Mouse (Mus musculus) colon, adult 2 months (tissue): ENCODE measurements around the gene Med19. TPM values are rescaled to one million over a fixed set of nuclear protein-coding genes. Genes with fewer than 3 reads are reported as not detected.

Experiments used
- polyA plus RNA-seq: library from polyadenylated mRNA; depleted of rRNA; stranded (reverse); fragments of >200 nt; gene quantifications from 2 replicates; pipeline ENCODE4 v1.2.3, GENCODE M21; 2012; rRNA removed

Med19 gene
- 7.0 and 7.1 TPM in 2 replicates for polyA plus RNA-seq

DNA sequence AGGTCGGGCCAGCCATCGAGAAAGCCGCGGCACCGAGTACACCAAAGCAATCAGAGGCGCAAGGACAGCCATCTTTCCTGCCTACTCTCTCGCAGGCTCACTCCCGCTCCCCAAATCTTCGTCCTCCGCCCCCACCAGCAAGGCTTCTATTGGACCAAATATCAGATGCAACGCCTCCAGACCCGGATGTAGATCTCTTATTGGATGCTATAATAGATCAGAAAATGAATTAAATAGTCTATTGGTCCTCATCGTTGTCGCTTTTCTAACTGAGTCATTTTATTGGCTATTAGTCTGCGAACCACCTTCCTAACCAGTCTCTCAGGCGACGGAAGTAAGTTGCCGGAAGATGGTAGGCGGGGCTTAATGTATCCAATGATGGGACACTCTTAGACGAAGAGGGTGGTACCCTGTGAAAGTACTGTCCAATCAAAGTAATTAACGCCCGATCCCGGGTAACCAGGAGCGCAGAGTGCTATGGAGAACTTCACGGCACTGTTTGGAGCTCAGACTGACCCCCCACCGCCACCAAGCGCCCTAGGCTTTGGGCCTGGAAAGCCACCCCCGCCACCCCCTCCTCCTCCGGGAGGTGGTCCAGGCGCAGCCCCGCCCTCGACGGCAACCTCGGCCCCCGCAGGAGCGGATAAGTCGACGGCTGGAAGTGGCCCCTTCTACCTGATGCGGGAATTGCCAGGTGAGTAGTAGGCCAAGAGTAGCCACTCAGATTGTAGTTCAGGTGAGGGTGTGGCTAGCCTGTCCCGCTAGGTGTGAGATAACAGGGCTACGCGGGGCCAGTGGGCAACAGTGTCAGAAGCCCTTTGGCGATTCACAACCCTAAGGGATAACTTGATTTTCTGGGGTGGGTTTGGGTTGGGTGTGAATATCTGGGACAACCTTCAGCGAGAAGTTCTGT, at the start of gene Med19, which contains the start of gene Gm28635:
Gene Med19 (plus strand): TSS at position 435 of the 913 bp plus-strand sequence.
Gene Gm28635 (minus strand): TSS at position 74 of the 913 bp plus-strand sequence.

DNA sequence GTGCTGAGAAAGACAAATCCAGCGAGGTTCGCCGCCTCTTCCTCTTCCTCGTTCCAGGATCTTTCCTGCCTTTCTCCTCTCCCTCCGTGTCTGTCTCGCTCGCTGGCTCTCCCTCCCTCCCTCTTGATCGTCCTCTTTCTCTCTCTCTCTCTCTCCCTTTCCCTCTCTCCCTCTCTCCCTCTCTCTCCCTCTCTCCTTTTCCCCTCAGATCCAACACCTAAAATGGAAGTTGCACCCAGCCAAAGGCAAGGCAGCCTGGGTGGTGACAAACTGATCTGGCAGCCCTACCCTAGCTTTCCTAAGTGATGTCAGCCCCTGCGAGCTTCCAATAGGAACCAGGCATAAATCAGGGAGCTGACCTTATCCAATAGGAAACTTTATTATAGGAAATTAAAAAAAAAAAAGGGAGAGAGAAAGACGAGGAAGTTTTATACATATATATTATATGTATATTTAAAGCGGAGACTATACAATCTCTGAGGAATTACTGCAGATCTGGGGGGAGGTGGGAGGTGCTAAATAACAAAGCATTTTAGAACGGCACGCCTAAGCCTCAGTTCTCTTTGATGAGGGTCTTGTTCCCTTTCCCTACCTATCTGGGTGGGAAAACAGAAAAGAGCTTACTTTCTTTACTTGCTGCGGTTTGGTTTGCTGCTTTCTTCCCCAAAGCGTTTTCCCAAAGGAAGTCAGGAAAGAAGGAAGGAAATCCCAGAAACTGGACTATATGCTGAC, 27.6 kb upstream of the Med19 start, which contains the start of gene Ctnnd1:
Gene Ctnnd1 (minus strand): TSS at position 302 of the 732 bp plus-strand sequence.

DNA sequence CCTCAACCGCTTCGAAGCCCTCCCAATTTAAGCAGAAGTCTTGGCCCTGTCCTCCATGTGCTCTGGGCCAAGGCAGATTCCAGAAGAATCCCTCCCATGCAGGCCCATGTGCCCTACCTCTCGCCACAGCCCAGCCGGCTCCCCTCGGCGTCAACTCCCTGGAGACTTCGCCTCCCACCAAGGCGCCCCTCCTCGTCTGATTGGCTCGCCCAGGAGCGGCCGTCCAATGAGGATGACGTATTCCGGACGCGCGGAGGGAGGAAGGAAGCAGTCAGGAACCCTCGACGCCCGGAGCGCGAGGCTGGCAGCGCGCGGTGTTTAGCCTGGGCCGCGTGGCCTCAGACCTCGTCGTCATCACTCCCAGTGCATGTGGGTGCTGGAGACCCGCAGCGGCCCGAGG, 19.4 kb upstream of the Med19 start, which contains the start of gene Btbd18:
Gene Btbd18 (plus strand): TSS at position 274 of the 400 bp plus-strand sequence.

DNA sequence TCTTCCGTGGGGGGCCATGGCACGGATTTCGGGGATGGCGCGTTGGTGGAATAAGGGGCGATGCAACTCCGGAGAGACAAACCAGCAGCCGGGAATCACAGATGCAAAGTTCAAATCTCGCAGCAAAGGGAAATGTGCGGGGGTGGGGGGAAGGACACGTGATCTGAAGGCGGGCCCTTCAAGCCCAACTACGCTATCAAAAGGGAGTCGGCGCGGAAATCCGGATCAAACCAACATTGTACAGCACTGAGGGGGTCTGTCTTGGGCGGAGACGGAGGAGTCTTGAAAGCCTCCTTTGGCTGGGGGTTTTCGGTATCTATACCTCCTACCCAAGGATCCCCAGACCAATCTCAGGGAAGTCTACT, 7.7 kb upstream of the Med19 start, which contains the start of gene Selenoh:
Gene Selenoh (minus strand): TSS at position 202 of the 365 bp plus-strand sequence.

DNA sequence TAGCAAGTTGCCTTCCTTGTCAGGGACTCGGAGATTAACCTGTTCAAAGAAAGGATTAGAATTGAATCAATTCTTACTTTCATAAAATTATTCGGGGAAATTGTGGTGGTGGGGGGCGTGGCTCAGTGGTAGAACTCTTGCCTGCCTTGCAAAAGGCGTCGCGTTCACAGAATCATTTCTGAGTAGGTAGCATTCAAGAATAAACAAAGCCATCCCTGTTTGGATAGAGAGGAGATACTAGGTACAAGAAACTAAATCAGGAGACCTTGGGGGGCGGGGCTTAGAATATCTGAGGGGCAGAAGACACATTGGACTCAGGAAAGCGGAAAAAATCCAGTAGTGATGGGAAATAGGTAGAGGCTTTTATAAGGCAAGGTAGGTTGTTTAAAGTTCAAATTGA, 814 bp downstream of the Med19 start, which contains the start of gene Tmx2:
Gene Tmx2 (minus strand): TSS at position 125 of the 400 bp plus-strand sequence.

DNA sequence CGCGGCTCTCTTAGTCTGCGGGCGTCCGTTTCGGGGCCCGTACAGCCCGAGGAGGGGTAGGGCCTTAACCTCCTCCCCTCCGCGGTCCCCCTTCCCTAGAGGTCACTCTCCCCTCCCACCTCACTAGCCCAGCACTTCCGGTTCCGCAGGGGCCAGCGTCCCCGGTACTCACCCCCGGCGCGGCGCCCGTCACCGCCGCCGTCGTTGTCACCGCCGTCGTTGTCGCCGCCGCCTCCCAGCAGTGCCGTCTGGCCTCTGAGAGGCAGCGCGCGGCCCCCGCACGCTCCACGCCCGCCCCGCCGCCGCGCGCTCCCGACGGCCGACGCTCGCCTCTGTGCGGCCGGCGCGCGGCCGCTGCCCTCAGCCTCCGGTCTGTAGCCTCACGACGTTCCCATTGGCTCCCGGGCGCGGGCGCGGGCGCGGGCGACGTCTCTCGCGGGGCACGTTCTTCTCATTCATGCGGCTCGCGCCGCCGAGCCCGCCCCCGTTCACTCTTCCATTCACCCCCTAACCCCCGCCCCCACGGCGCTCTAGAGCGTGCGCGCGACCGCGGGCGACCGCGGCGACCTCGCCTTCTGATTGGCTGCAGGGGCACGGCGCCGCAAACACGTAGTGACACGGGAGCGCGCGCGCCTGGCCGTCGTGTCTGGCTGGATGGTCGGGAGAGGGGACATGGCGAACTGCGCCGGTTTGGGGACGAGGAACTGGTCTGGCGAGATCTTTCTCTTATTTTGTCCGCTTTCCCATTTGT, 36.8 kb downstream of the Med19 start, which contains the start of gene Zdhhc5:
Gene Zdhhc5 (minus strand): TSS at position 370 of the 751 bp plus-strand sequence.

DNA sequence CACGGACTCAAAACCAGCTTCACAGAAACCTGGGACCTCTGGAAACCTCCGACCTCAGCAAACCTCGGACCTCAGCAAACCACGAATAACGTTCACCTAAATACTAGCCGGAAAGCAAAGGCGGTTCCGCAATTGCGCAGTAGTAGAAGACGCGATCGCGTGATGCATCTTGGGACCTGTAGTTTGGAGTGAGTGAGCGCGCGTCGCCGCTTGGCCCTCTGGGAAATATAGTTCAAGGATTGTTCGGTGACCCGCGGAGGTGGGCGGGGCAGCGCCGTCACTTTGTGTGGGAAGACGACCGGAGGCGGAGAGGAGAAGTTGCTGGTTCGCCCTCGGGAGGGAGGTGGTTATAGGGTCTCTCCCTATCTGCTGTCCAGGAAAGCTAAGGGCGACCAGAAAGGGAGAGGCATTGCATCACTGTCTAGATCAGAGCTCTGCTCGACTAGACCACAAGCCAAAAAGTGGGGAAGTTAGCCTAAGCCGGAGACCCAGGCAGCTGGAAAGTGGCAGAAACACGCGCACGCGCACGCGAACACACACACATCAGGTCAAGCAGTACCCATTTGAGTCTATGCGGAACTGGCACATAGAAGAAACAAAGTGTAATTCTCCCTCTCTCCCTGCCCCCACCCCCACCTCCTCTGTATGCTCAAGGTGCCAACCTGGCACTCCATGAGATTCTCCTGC, 49.1 kb downstream of the Med19 start, which contains the start of gene Clp1:
Gene Clp1 (minus strand): TSS at position 179 of the 687 bp plus-strand sequence.

DNA sequence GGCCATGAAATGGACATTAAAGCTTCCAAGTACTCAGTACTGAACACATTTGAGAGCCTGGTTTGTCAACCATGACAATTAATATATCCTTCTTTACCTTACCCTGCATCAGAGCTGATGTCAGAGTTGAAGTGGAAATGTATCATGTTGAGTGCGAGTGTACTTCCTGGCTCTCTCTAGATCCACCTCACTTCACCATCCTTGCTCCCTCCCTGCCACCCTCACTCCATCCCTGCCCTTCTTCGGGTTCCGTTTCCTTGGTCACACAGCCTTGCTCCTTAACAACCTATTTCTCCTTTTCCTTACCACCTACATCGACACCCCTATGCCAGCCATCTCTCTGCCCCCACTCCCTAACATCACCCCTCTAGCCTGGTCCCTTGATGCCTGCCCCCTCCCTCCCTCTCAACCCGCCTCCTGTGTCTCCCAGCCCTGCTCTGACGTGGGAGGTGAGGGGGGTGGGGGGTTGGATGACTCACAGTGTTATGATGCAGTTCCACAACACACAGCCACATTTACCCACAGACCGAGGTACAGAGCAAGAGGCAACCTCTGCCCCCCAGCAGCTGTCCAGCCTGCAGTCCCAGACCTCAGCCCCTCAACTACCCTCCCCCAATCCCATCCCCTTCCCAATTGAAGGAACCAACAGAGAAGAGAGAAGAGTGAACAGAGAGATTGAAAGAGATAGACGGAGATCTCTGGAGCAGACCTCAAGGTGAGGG, 55.5 kb downstream of the Med19 start, which contains the start of gene Ypel4:
Gene Ypel4 (plus strand): TSS at position 480 of the 722 bp plus-strand sequence.

Other genes with a start within 250 kb of the Med19 start
- gene Tfpi, start 201.6 kb upstream of the Med19 start, polyA plus RNA-seq = 1.5 TPM in 2 replicates
- gene Ctnnd1, start 27.6 kb upstream of the Med19 start, polyA plus RNA-seq = 60.4 and 68.6 TPM in 2 replicates
- not detected in 2 replicates for gene Btbd18, start 19.3 kb upstream of the Med19 start, polyA plus RNA-seq
- gene Selenoh, start 7.6 kb upstream of the Med19 start, polyA plus RNA-seq = 50.5 and 62.5 TPM in 2 replicates
- gene Gm28635, start 361 bp upstream of the Med19 start, polyA plus RNA-seq = not detected in 2 replicates
- 43.2 and 45.6 TPM in 2 replicates for gene Tmx2, start 738 bp downstream of the Med19 start, polyA plus RNA-seq
- gene Zdhhc5, start 36.8 kb downstream of the Med19 start, polyA plus RNA-seq = 56.0 and 66.9 TPM in 2 replicates
- gene Clp1, start 48.9 kb downstream of the Med19 start, polyA plus RNA-seq = 6.2 and 6.9 TPM in 2 replicates
- 6.1 and 7.2 TPM in 2 replicates for gene Ypel4, start 55.7 kb downstream of the Med19 start, polyA plus RNA-seq
- 0.17 and 0.35 TPM in 2 replicates for gene Gm19426, start 65.3 kb downstream of the Med19 start, polyA plus RNA-seq
- 227 and 242 TPM in 2 replicates for gene Serping1, start 97.0 kb downstream of the Med19 start, polyA plus RNA-seq
- 11.1 and 16.7 TPM in 2 replicates for gene Ube2l6, start 120.4 kb downstream of the Med19 start, polyA plus RNA-seq
- gene Smtnl1, start 144.2 kb downstream of the Med19 start, polyA plus RNA-seq = not detected in 2 replicates
- gene Timm10, start 148.6 kb downstream of the Med19 start, polyA plus RNA-seq = 28.1 and 31.6 TPM in 2 replicates
- gene Slc43a1, start 160.4 kb downstream of the Med19 start, polyA plus RNA-seq = 10.5 and 10.6 TPM in 2 replicates
- gene Rtn4rl2, start 208.3 kb downstream of the Med19 start, polyA plus RNA-seq = 3.2 and 4.2 TPM in 2 replicates